Mouse (Mus musculus) thymus, postnatal 0 days (tissue): ENCODE measurements at regions not wholly inside any gene's neighbourhood (a gene's known extent, or its start where the extent isn't known, plus 50 kb on each side); places are given as distances from the start of the nearest gene placed in this dataset.
A peak's percentile ranks its signal among the peaks of the same experiment; 100 is the strongest.
"Not testable (repeated sequence)": the region's sequence is repeated elsewhere in the genome, so short reads cannot be mapped to it uniquely, and the experiment has no call there.

Source experiments
- DNase-seq: peaks from one replicate; pipeline ENCODE4 v3.0.0-alpha.2; 2015; ENCODE audit warnings: low spot score

DNA sequence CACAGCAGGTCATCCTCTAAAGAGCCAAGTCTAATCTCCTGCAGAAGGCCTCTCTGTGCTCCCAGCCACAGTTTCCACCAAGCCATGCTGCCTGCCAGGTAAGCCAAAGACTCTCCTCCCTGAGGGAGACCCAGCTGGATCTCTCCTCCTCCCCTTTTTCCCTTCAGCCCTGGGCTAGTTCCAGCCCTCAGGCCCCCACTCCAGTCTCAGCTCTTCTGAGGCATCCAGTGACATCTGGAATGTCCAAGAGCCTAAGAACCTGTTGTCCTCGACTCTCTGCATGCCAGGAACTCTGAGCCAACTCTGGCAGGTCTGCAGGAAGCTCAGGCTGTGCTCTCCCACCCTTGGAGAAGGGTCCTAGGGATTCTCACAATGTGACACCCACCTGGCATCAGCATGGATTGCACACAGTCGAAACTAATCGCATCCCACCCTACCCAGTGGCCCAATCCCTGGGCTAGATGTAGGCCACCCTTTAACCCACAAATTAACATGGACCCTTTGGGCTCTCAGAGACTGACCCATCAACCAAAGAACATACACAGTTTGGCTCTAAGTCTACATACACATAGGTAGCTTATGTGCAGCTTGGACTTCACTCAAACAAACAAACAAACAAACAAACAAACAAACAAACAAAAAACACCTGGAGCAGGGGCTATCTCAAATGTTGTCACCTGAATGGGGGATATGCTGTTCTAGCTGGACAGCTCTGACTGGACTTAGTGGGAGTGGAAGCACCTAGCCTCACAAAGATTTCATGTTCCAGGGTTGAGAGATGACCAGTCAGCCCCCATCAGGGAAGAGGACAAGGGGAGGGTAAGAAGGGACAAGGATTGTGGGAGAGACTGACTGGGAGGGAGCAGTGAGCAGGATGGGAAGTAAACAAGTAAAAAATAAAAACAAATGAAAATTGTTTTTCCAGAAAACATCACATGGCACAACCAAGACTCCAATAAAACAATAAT lies 57.9 kb upstream of the Zfp709 start:
- not testable (repeated sequence) for DNase-seq

- not testable (repeated sequence) for DNase-seq
These were observed 59.1 kb upstream of the Zfp709 start for GRCm38 (mm10) chr8:71822749-71823148.

DNA sequence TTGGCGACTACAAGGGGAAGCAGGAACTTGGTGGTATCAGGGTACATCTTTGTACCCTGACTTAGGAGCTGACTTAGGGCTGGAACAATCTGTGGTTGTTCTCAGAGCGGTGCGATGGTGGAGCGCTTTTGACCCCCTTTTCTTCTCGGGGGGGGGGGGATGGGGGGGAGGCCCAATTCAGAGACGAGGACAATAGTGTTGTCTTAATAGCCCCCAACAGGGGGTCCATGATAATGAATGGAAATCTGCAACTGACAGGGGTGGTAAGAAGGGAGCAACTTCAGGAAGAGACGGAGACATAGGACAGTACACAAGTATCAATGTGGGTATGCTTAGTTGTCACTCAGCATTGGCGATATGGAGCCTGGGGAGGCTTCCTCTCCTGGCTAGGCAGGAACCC lies 61.9 kb upstream of the Zfp709 start:
- DNase-seq, result peak; percentile 1

DNA sequence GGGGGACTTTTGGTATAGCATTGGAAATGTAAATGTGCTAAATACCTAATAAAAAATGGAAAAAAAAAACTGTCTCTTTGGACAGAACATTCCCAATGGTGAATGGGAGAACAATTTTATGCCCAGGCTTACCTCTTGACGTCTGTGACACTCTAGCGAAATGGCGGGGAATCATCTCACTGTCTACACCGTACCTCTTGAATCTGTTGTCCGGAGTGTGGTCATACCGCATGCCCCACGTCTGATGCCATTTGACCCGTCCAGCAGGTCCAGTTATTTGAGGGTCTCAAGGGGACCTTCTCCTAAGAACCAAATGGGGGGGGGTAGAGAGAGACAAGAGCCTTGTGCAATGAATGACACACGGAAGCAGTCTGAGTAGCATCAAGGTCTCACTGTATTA lies 62.4 kb upstream of the Zfp709 start:
- DNase-seq, result not testable (repeated sequence)

DNA sequence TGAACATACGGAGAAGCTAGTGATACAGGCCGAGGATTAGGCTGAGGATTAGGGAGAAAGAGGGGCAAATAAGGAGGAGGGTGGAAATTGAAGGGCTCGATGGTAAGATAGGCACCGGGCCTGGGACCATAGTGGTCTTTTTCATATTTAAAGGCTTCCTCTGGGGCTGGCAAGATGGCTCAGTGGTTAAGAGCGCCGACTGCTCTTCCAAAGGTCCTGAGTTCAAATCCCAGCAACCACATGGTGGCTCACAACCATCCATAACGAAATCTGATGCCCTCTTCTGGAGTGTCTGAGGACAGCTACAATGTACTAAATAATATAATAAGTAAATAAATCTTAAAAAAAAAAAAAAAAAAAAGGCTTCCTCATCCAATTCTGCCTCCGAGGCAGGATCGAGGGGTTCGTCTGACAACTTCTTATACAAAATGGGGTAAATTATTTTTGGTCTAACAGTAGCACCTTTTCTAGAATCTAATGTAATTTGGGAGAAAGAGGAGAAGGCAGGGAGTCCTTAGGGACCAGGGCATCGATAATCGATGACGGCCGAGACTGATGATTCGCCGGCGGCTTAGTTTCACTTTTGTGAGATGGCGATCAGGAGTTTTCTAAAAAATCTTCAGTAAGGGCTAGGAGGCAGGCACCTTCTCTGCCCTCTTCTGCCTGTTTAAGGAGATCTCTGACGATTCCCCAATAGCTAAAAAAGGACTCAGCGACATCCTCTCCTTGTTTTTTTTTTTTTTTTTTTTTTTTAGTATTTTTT lies 65.4 kb upstream of the Zfp709 start:
- peak; percentile 1 for DNase-seq

- peak; percentile 1 for DNase-seq
These were observed 66.0 kb upstream of the Zfp709 start for GRCm38 (mm10) chr8:71815813-71816212.

- DNase-seq, result peak; percentile 1
These were observed 66.9 kb upstream of the Zfp709 start for GRCm38 (mm10) chr8:71814740-71815514.

GRCm38 (mm10) chr8:71813889-71814288 lies 67.9 kb upstream of the Zfp709 start:
- DNase-seq, result not testable (repeated sequence)

DNA sequence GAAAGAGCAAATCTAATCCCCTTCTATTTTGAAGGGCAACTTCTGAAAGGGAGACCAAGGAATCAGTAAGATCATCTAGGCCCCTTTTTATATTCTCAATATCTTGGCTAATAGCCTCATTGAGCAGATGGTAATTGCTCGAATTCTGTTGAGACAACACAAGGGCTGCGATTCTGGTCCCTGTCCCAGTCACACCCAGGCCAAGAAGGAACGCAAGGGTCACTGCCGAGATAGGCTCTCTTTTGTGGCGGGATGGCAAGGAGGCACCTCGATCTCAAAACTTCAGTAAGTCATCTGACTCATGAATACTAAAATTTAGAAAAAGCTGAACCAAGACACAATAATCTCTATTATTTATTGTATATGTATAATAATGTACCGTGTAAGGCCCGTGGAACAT lies 68.6 kb upstream of the Zfp709 start:
- peak; percentile 1 for DNase-seq

- DNase-seq, result not testable (repeated sequence)
These were observed 74.0 kb upstream of the Zfp709 start for GRCm38 (mm10) chr8:71807788-71808187.

DNA sequence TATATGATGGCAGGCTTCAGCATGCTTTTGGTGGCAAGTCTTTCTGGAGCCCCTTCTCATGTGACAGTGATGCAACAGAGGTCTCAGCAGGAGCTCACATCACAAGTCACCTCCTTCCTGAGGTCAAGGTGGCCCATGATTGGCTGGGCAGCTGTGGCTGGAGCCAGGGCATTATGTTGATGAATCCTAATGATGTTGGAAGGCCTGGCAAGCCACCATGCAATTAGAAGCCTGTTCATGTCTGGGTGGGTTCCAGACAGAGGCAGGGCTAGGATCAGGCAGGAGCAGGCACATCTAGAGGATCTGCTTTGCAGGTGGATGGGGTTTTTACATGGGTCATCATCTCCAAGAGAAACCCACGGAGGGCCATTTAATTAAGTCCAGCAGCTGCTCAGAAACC lies 77.2 kb upstream of the Zfp709 start:
- not testable (repeated sequence) for DNase-seq

- DNase-seq, result peak; percentile 1
These were observed 76.7 kb upstream of the Fcho1 start for GRCm38 (mm10) chr8:71802226-71802625.

DNA sequence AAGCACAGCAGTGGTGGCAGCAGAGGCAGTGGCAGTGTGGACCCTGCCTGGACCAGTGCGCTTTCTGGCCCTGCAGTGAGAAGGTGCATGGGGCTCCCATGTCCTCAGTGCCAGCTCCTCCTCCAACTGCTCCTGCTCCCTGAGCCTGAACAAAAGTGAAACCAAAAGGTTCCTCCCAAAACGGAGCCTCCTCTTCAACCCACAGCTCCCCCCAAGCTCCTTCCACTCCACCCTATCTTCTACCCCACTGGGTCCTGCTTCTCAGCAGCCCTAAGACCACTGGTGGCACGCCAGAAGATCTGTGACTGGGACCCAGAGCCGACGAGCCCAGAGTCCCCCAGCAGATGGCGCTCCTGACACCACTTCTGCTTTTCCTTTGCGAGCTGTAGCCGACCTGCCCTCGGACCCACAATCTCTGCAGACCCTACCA lies 63.5 kb upstream of the Fcho1 start:
- DNase-seq, result not testable (repeated sequence)

DNA sequence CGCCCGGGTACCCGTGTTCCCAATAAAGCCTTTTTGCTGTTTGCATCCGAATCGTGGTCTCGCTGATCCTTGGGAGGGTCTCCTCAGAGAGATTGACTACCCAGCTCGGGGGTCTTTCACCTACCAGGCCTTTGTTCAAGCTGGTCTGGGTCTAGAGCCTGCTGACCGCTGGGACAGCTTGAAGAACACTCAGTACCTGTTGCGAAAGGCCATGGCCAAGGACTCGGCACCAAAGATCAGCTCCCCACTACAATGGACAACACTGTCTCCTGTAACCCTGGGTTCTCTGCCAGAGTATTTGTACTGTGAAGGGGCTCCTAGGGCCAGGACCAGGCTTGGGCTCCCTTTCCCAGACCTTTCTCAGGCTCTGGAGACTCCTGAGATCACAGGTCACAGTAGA lies 55.1 kb upstream of the Fcho1 start:
- not testable (repeated sequence) for DNase-seq

DNA sequence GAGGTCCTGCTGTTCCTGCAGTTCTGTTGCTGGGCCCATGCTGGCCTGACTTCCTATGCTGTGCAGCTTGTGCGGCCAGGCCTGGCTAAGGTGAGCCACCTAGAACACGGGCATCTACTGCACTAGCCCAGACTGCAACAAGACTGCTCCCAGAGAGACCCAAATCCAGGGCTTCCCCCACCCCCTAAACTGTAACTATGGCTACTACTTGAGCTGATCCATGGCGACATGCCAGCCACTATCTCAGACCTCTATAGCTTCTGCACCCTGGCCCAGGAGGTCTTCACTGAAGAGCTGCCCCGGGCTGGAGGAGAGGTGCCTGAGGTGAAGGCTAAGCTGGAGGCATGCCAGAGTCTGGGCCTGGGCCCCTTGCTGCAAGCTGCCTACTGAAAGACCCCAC lies 54.3 kb upstream of the Fcho1 start:
- not testable (repeated sequence) for DNase-seq

DNA sequence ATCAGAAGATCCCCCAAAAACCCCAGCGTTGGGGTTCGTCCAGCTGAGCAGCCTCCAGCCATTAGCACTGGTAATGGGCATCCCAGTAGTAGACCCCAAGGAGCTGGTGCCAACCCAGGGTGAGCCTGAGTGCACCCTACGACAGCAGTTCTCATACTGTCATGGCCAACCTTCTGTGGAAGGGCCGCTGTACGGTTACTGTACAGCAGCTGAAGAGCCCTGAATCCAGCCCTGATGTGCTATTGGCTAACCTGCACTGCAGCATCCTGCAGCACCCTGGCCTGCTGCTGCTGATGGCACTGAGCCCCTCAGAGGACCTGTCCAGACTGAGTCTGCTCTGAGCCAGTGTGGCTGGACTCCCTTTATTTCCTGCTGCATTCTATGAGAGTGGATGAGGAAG lies 53.9 kb upstream of the Fcho1 start:
- DNase-seq, result not testable (repeated sequence)

GRCm38 (mm10) chr8:71778916-71779315 lies 53.4 kb upstream of the Fcho1 start:
- no peak for DNase-seq
